Mouse (Mus musculus) E14TG2a.4 (cell line): Measurements from ENCODE around the gene Chtop.

ENCODE experiments used
- CTCF ChIP-seq: conservative IDR thresholded peaks from 2 replicates; pipeline ENCODE4 v1.5.1; 2014; ENCODE audit warnings: low read length
- POU5F1 ChIP-seq: IDR thresholded peaks from 2 replicates; pipeline ENCODE4 v1.6.1; 2014; ENCODE audit warnings: low read length, borderline replicate concordance

- TF ChIP-seq CTCF (no peak), POU5F1 (no peak)
Measured at GRCm38 (mm10) chr3:90465081-90465685, 44.1 kb downstream of the Chtop start.
